Mouse (Mus musculus) spleen, adult 2 months (tissue): ENCODE measurements around the gene Gpx8.

Source experiments
- CTCF ChIP-seq: fragments of 200-500 bp; IDR thresholded peaks from 2 replicates; pipeline ENCODE4 v1.5.1; 2011; ENCODE audit warnings: mild to moderate bottlenecking, inconsistent platforms; ENCODE audit not compliant: insufficient read depth, insufficient read length, insufficient replicate concordance; ENCODE audit errors: extremely low read depth
- POLR2A ChIP-seq: fragments of 200-500 bp; IDR thresholded peaks from 2 replicates; pipeline ENCODE4 v1.6.1; 2011; ENCODE audit warnings: low read depth, low read length, inconsistent platforms

- TF ChIP-seq POLR2A (no peak), CTCF (no peak)
These were observed 13.4 kb downstream of the Gpx8 start for GRCm38 (mm10) chr13:113032831-113033230.
